Mouse (Mus musculus): Measurements from ENCODE around the gene Fibp. TPM values are rescaled to one million over a fixed set of nuclear protein-coding genes. Genes with fewer than 3 reads are reported as not detected.

The Fibp gene
- polyA plus RNA-seq, 1 experiment from 2014 or later = 116 TPM

DNA sequence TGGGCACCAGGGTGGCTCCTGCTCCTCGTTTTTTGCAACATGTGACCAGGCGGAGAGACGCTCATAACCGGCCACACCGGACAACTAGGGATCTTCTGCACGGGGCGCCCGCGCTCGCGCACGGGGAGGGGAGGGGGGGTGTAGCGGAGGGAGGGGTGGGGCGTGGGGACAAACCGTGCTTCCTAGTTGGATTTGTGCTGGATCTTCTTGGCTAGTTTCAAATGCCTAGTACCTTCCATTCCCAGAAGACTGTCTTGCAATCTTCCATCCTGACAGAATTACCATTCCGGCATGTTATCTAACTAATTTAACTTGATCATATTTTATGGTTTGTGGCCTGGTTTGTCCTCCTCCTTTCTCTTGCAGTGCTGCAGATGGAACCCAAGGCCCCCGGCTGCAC is 43.3 kb downstream of the Fibp start, which contains the start of gene 1700020D05Rik:
Gene 1700020D05Rik, minus strand, starts transcription at position 101 of the 400 bp plus-strand sequence.
- H3K36me3 ChIP-seq (ENCODE audit: control insufficient read depth, insufficient read depth) = no peaks in the 10 kb centered on the region
- no peak within 1 kb of the TSS for H3K4me2 ChIP-seq (replicated peaks; ENCODE audit: low read depth)
- H3K4me1 ChIP-seq (replicated peaks; ENCODE audit: control insufficient read depth, insufficient read depth, low read length) = no peaks in the 10 kb centered on the region
- H3K27ac ChIP-seq (ENCODE audit: low read depth, low read length) = no peak within 1 kb of the TSS
- H3K27me3 ChIP-seq (replicated peaks; ENCODE audit: control insufficient read depth, insufficient read depth, low read length) = no peaks in the 10 kb centered on the region
- H3K4me3 ChIP-seq (ENCODE audit: low read depth, low read length) = no peak within 1 kb of the TSS
- no peaks in the 10 kb centered on the region for H3K9me3 ChIP-seq (ENCODE audit: control insufficient read depth)
- no peak for ATAC-seq
- H3K9ac ChIP-seq (ENCODE audit: low read depth, low read length) = no peak within 1 kb of the TSS
- TF ChIP-seq CTCF (IDR thresholded peaks at IDR 0.05; ENCODE audit: low read depth) = no peak
- WGBS = 47% methylated on average over 17 of the region's 17 CpGs

DNA sequence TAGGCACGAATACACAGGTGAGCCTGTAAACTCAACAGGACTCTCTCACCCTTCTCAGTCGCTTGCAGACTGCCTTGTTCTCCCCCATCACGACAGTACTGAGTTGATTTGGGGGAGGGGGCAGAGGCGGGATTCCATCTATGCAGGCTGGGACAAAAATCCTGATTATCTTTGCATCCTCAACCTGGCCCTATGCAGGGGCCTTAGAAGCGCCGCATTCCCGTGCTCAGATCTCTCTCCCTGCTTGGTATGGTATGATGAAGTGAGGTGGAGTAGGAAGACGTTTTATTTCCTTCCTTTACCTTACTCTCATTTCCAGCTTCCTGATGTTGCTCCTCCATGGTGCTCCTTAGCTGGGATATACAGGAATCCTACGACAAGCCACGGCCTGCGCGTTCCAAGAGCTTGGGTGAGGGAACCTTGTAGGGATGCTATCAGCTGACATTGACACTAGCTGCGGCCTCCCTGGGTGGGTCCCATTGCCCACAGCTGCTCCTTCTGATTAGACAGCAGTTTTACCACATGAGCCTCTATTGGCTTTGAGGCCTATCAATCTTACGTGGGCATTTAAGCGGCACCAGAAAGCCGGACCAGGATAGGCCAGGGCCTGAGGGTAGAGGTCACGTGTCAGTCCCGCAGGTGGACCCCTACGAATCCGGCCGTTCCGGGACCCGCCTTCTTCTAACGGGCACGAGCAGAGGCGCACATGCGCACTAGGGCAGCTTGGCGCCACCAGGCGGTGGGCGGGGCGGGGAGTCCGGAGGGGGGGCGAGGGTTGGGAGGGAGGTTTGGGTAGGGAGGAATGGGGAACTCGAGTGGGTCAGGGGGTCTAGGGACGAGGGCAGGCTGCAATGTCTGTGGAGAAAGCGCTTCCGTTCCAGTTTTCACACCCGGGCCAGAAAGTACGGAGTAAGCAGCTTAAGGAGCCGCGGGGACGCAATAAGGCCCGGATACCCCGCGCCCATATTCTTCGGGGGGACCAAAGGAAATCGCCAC is 49.9 kb downstream of the Fibp start, which contains the start of gene Snx32:
Gene Snx32, minus strand, starts transcription at position 508 of the 996 bp plus-strand sequence.
- Histone ChIP-seq H3K27ac (ENCODE audit: low read depth, low read length) (no peak within 1 kb of the TSS), H3K4me2 (replicated peaks; ENCODE audit: low read depth) (peak within 1 kb of the TSS; percentile 81), H3K4me3 (ENCODE audit: low read depth, low read length) (peak within 1 kb of the TSS; percentile 48), H3K9ac (ENCODE audit: low read depth, low read length) (peak within 1 kb of the TSS; percentile 50), H3K27me3 (replicated peaks; ENCODE audit: control insufficient read depth, insufficient read depth, low read length) (no peaks in the 10 kb centered on the region), H3K9me3 (ENCODE audit: control insufficient read depth) (no peaks in the 10 kb centered on the region), H3K4me1 (replicated peaks; ENCODE audit: control insufficient read depth, insufficient read depth, low read length) (no peaks in the 10 kb centered on the region; the same call in 1 of the 2 replicates), H3K36me3 (ENCODE audit: control insufficient read depth, insufficient read depth) (no peaks in the 10 kb centered on the region)
- peak; percentile 97 for ATAC-seq
- peak; percentile 59 for TF ChIP-seq CTCF (IDR thresholded peaks at IDR 0.05; ENCODE audit: low read depth)
- WGBS = 3% methylated on average over 47 of the region's 47 CpGs

DNA sequence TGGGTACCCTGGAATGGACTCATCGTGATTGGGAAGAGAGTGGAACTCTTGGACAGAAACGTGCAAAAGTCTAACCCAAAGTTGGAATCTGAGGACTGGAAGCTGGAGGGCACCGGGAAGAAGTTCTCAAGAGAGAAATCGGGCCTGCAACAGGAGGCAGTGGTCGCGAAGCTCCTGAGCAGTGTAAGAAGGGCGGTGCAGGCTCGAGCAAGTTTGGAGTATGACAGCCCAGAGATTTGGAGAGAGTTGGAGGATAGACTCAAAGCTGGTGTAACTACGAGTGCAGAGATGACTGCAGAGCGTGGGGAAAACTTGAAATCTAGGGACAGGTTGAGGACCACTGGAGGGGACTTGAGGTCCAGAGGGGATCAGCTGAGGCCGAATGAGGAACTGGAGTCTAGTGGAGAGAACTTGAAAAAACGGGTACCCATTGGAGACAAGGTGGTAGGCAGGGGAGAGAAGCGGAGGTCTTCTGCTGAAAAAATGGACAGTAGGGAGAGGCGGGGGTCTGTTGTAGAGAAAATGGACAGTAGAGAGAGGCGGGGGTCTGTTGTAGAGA is 50.7 kb downstream of the Fibp start:
- Histone ChIP-seq H3K9ac (ENCODE audit: low read depth, low read length) (peak overlapping the region; percentile 19; the same call in 1 of the 2 replicates), H3K9me3 (ENCODE audit: control insufficient read depth) (no peaks in the 10 kb centered on the region), H3K4me3 (ENCODE audit: low read depth, low read length) (peak overlapping the region; percentile 48), H3K4me2 (replicated peaks; ENCODE audit: low read depth) (peak overlapping the region; percentile 81), H3K27ac (ENCODE audit: low read depth, low read length) (no peak overlapping the region), H3K27me3 (replicated peaks; ENCODE audit: control insufficient read depth, insufficient read depth, low read length) (no peaks in the 10 kb centered on the region), H3K36me3 (ENCODE audit: control insufficient read depth, insufficient read depth) (no peaks in the 10 kb centered on the region), H3K4me1 (replicated peaks; ENCODE audit: control insufficient read depth, insufficient read depth, low read length) (no peaks in the 10 kb centered on the region; the same call in 1 of the 2 replicates)
- WGBS = 43% methylated on average over 15 of the region's 15 CpGs
- ATAC-seq = no peak
- no peak for TF ChIP-seq CTCF (IDR thresholded peaks at IDR 0.05; ENCODE audit: low read depth)

DNA sequence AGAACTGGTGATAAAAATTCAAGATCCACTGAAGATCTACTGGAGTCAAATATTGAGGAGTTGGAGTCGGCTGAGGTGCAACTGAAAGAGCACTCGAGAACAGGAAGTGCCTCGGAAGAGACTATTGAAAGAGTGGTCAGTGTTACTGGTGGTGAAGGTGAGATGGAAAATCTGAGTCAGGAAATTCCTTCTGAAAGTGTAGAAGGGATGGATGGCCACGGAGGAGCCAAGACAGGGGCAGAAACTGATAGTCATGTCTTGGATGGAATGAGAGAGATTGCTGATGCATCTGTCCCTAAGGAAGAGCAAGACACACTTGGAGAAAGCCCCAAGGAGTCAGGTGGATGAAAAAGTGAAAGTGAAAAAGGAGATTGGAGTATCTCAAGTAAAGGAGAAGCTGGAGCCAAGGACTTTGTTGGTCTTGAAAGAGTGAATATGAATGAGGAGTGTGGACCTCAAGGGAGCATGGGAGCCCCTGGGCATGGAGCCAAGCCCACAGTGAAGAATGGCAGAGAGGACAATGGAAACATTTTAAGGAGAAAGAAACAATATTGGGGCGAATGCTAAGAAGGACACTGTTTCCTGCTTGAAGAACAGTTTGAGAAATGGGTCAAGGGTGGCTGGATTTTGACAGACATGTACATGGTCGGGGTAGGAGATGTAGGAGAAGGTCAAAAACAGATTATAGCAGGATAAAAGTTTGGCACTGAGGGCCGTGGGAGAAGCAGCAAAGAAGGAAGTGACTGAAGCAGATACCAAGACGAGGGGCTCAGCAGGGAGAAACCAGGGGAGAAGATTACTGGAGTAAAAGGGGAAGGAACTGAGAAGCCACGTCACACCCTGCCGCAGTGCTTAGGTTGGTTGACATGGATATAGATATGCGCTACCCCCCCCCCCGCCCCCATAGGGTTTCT is 51.9 kb downstream of the Fibp start:
- ATAC-seq = no peak
- 68% methylated on average over 12 of the region's 12 CpGs for WGBS
- H3K27me3 ChIP-seq (replicated peaks; ENCODE audit: control insufficient read depth, insufficient read depth, low read length) = no peaks in the 10 kb centered on the region
- H3K4me1 ChIP-seq (replicated peaks; ENCODE audit: control insufficient read depth, insufficient read depth, low read length) = no peaks in the 10 kb centered on the region; the same call in 1 of the 2 replicates
- no peak for TF ChIP-seq CTCF (IDR thresholded peaks at IDR 0.05; ENCODE audit: low read depth)
- peak overlapping the region; percentile 81; the same call in 1 of the 2 replicates for H3K4me2 ChIP-seq (replicated peaks; ENCODE audit: low read depth)
- H3K9ac ChIP-seq (ENCODE audit: low read depth, low read length) = no peak overlapping the region
- H3K9me3 ChIP-seq (ENCODE audit: control insufficient read depth) = no peaks in the 10 kb centered on the region
- H3K27ac ChIP-seq (ENCODE audit: low read depth, low read length) = no peak overlapping the region
- H3K36me3 ChIP-seq (ENCODE audit: control insufficient read depth, insufficient read depth) = no peaks in the 10 kb centered on the region
- no peak overlapping the region for H3K4me3 ChIP-seq (ENCODE audit: low read depth, low read length)

DNA sequence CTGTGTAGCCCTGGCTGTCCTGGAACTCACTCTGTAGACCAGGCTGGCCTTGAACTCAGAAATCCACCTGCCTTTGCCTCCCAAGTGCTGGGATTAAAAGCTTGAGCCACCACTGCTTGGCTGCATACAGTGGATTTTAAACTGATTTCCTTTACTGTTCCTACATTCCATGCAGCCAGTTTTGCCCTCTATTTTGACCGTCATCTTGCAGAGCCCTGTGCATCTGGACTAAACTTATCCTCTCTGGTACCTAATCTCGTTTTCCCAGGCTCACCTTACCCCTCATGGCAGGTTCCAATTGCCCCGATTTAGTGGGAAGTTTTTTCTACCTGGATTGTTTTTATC is 52.6 kb downstream of the Fibp start:
- no peak overlapping the region for H3K4me2 ChIP-seq (replicated peaks; ENCODE audit: low read depth)
- H3K9ac ChIP-seq (ENCODE audit: low read depth, low read length) = no peak overlapping the region
- no peaks in the 10 kb centered on the region for H3K36me3 ChIP-seq (ENCODE audit: control insufficient read depth, insufficient read depth)
- H3K27ac ChIP-seq (ENCODE audit: low read depth, low read length) = no peak overlapping the region
- TF ChIP-seq CTCF (IDR thresholded peaks at IDR 0.05; ENCODE audit: low read depth) = no peak
- no peaks in the 10 kb centered on the region; the same call in none of the 2 replicates for H3K4me1 ChIP-seq (replicated peaks; ENCODE audit: control insufficient read depth, insufficient read depth, low read length)
- 84% methylated on average over 3 of the region's 3 CpGs for WGBS
- ATAC-seq = no peak
- H3K9me3 ChIP-seq (ENCODE audit: control insufficient read depth) = no peaks in the 10 kb centered on the region
- no peaks in the 10 kb centered on the region for H3K27me3 ChIP-seq (replicated peaks; ENCODE audit: control insufficient read depth, insufficient read depth, low read length)
- H3K4me3 ChIP-seq (ENCODE audit: low read depth, low read length) = no peak overlapping the region

Other genes with a start within 250 kb of the Fibp start
- 6.2 and 6.6 TPM in 2 replicates for gene Pacs1, start 187.5 kb upstream of the Fibp start, polyA plus RNA-seq (2015; fragmentation: Nextera tagmentation; extraction: Ambion mirVana)
- gene Sf3b2, start 165.2 kb upstream of the Fibp start, polyA plus RNA-seq (2015; fragmentation: Nextera tagmentation; extraction: Ambion mirVana) = 160 and 172 TPM in 2 replicates
- 0.55 and 0.67 TPM in 2 replicates for gene Gal3st3, start 162.3 kb upstream of the Fibp start, polyA plus RNA-seq (2015; fragmentation: Nextera tagmentation; extraction: Ambion mirVana)
- not detected in 2 replicates for gene Catsper1, start 124.9 kb upstream of the Fibp start, polyA plus RNA-seq (2015; fragmentation: Nextera tagmentation; extraction: Ambion mirVana)
- 624 and 632 TPM in 2 replicates for gene Cst6, start 111.0 kb upstream of the Fibp start, polyA plus RNA-seq (2015; fragmentation: Nextera tagmentation; extraction: Ambion mirVana)
- 81.2 and 88.1 TPM in 2 replicates for gene Eif1ad, start 93.9 kb upstream of the Fibp start, polyA plus RNA-seq (2015; fragmentation: Nextera tagmentation; extraction: Ambion mirVana)
- 309 and 329 TPM in 2 replicates for gene Banf1, start 93.4 kb upstream of the Fibp start, polyA plus RNA-seq (2015; fragmentation: Nextera tagmentation; extraction: Ambion mirVana)
- gene Sart1, start 71.9 kb upstream of the Fibp start, polyA plus RNA-seq (2015; fragmentation: Nextera tagmentation; extraction: Ambion mirVana) = 53.7 and 63.0 TPM in 2 replicates
- 0.27 and 0.59 TPM in 2 replicates for gene Tsga10ip, start 58.1 kb upstream of the Fibp start, polyA plus RNA-seq (2015; fragmentation: Nextera tagmentation; extraction: Ambion mirVana)
- gene Drap1, start 35.6 kb upstream of the Fibp start, polyA plus RNA-seq (2015; fragmentation: Nextera tagmentation; extraction: Ambion mirVana) = 136 and 137 TPM in 2 replicates
- 33.0 and 34.2 TPM in 2 replicates for gene AI837181, start 35.5 kb upstream of the Fibp start, polyA plus RNA-seq (2015; fragmentation: Nextera tagmentation; extraction: Ambion mirVana)
- gene Fosl1, start 13.1 kb upstream of the Fibp start, polyA plus RNA-seq (2015; fragmentation: Nextera tagmentation; extraction: Ambion mirVana) = not detected in 2 replicates
- 7.3 and 7.5 TPM in 2 replicates for gene Ccdc85b, start 2.7 kb upstream of the Fibp start, polyA plus RNA-seq (2015; fragmentation: Nextera tagmentation; extraction: Ambion mirVana)
- gene Ctsw, start 7.9 kb downstream of the Fibp start, polyA plus RNA-seq (2015; fragmentation: Nextera tagmentation; extraction: Ambion mirVana) = 0.85 and 0.92 TPM in 2 replicates
- 39.4 and 40.7 TPM in 2 replicates for gene Efemp2, start 13.3 kb downstream of the Fibp start, polyA plus RNA-seq (2015; fragmentation: Nextera tagmentation; extraction: Ambion mirVana)
- 12.4 and 14.4 TPM in 2 replicates for gene Mus81, start 27.8 kb downstream of the Fibp start, polyA plus RNA-seq (2015; fragmentation: Nextera tagmentation; extraction: Ambion mirVana)
- 1,685 and 1,786 TPM in 2 replicates for gene Cfl1, start 29.8 kb downstream of the Fibp start, polyA plus RNA-seq (2015; fragmentation: Nextera tagmentation; extraction: Ambion mirVana)
- gene 1700020D05Rik, start 43.2 kb downstream of the Fibp start, polyA plus RNA-seq (2015; fragmentation: Nextera tagmentation; extraction: Ambion mirVana) = not detected in 2 replicates
- 3.8 and 4.5 TPM in 2 replicates for gene Snx32, start 49.9 kb downstream of the Fibp start, polyA plus RNA-seq (2015; fragmentation: Nextera tagmentation; extraction: Ambion mirVana)
- gene Ovol1, start 100.0 kb downstream of the Fibp start, polyA plus RNA-seq (2015; fragmentation: Nextera tagmentation; extraction: Ambion mirVana) = 19.2 and 24.1 TPM in 2 replicates
- gene Ap5b1, start 107.4 kb downstream of the Fibp start, polyA plus RNA-seq (2015; fragmentation: Nextera tagmentation; extraction: Ambion mirVana) = 13.0 and 15.9 TPM in 2 replicates
- gene Rnaseh2c, start 141.3 kb downstream of the Fibp start, polyA plus RNA-seq (2015; fragmentation: Nextera tagmentation; extraction: Ambion mirVana) = 73.8 and 81.0 TPM in 2 replicates
- gene Kat5, start 149.6 kb downstream of the Fibp start, polyA plus RNA-seq (2015; fragmentation: Nextera tagmentation; extraction: Ambion mirVana) = 37.4 and 38.6 TPM in 2 replicates
- 28.4 and 31.9 TPM in 2 replicates for gene Rela, start 176.9 kb downstream of the Fibp start, polyA plus RNA-seq (2015; fragmentation: Nextera tagmentation; extraction: Ambion mirVana)
- 8.2 and 9.8 TPM in 2 replicates for gene Sipa1, start 203.1 kb downstream of the Fibp start, polyA plus RNA-seq (2015; fragmentation: Nextera tagmentation; extraction: Ambion mirVana)
- 29.4 and 29.7 TPM in 2 replicates for gene Map3k11, start 228.1 kb downstream of the Fibp start, polyA plus RNA-seq (2015; fragmentation: Nextera tagmentation; extraction: Ambion mirVana)
- gene Pcnx3, start 228.3 kb downstream of the Fibp start, polyA plus RNA-seq (2015; fragmentation: Nextera tagmentation; extraction: Ambion mirVana) = 9.3 and 12.7 TPM in 2 replicates
- gene Kcnk7, start 243.8 kb downstream of the Fibp start, polyA plus RNA-seq (2015; fragmentation: Nextera tagmentation; extraction: Ambion mirVana) = 0.12 and 0.21 TPM in 2 replicates

Measured in intestine, postnatal 0 days (tissue).